Mouse (Mus musculus): ENCODE data around the gene Inpp5a. TPM values are rescaled to one million over a fixed set of nuclear protein-coding genes. Genes with fewer than 3 reads are reported as not detected.
A peak's percentile ranks its signal among the peaks of the same experiment; 100 is the strongest.

Gene Inpp5a
- total RNA-seq (2021), result 100 to 1,000 TPM; 292 to 306 TPM

GRCm38 (mm10) chr7:139388670-139389212, at the start of gene Inpp5a:
Gene Inpp5a (plus strand): TSS chr7:139389109.
- DNase-seq (ENCODE audit: low spot score), result peak; percentile 98

GRCm38 (mm10) chr7:139339184-139339583, 49.7 kb upstream of the Inpp5a start:
- intact Hi-C loops (cut with DNase I), result no loop called here
- DNase-seq (ENCODE audit: low spot score), result no peak

More at GRCm38 (mm10) chr7:139388670-139389212, at the start of gene Inpp5a:
- intact Hi-C loops (cut with DNase I), result loop anchor here (1.0 to 5.0 kb wide), 2 partner anchors 20 to 141 kb away; partner anchors contain the start of gene Pwwp2b

GRCm38 (mm10) chr7:139341020-139341660, 47.8 kb upstream of the Inpp5a start:
- intact Hi-C loops (cut with DNase I), result no loop called here
- DNase-seq (ENCODE audit: low spot score), result no peak

GRCm38 (mm10) chr7:139342809-139343208, 46.1 kb upstream of the Inpp5a start:
- DNase-seq (ENCODE audit: low spot score), result no peak
- intact Hi-C loops (cut with DNase I), result no loop called here

GRCm38 (mm10) chr7:139347051-139347450, 41.9 kb upstream of the Inpp5a start:
- intact Hi-C loops (cut with DNase I), result no loop called here
- DNase-seq (ENCODE audit: low spot score), result no peak

DNA sequence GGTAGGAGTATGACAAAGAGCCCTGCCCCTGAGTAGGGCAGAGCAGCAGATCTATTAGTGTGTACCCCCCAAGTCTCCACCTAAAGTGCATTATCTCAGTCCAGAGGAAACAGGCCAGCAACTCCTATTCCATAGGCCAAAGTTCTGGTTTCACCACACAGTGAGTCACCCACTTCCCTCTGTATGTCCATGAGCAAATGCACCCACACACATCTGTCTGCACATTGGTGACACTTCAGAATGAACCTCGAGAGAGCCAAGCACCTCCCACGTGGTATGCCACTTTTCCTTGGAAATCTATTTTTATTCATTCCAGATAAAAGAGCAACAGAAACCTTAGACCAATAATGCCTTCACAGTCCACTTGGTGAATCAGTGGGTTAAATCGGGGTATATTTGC, 38.3 kb upstream of the Inpp5a start:
- intact Hi-C loops (cut with DNase I), result no loop called here
- no peak for DNase-seq (ENCODE audit: low spot score)

- intact Hi-C loops (cut with DNase I), result no loop called here
- DNase-seq (ENCODE audit: low spot score), result no peak
Observed at GRCm38 (mm10) chr7:139354370-139355139, 34.4 kb upstream of the Inpp5a start.

DNA sequence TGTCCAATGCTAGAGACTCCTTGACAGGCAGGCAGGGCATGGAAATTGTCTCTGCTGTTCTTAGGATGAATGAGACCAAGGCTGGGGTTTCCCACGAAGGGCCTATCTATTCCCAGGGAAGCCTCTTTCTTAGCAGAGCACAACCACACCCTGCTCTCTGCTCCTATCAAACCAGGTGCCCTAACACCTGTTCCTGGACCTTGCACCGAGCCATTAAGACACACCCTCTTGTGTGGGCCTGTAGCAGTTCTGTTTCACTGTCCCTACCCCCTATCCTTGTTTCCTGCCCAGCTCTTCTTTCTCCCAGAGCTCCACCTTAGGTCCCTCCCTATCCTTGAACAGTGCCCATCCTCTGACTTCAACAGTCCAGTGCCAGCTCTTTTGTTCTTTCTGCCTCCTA, 31.9 kb upstream of the Inpp5a start:
- intact Hi-C loops (cut with DNase I), result no loop called here
- DNase-seq (ENCODE audit: low spot score), result no peak

DNA sequence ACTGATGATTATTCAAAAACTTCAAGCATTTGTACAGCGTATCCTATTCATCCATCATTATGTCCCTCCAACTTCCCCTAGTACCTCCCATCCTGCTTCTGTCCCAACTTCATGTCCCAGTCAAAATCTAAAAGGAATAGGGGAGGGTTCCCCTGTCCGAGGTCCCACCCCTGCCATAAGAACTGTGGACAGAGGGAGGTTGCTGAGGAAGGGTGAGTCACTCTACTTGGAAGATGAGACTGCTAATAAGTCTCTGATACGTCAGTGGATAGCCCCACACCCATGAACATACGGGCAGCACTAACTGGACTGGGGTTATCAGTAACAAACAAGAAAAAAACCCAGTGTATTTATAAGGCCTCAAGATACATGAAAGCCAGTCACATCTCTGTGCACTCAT, 29.0 kb upstream of the Inpp5a start:
- DNase-seq (ENCODE audit: low spot score), result no peak
- intact Hi-C loops (cut with DNase I), result loop anchor here (10.0 kb wide), 1 partner anchor 455 kb away; the partner anchor contains the start of gene Bnip3

- DNase-seq (ENCODE audit: low spot score), result no peak
- intact Hi-C loops (cut with DNase I), result loop anchor here (10.0 kb wide), 1 partner anchor 456 kb away; the partner anchor contains the start of gene Bnip3
Observed at GRCm38 (mm10) chr7:139360890-139361559, 27.9 kb upstream of the Inpp5a start.

- intact Hi-C loops (cut with DNase I), result loop anchor here (10.0 kb wide), 1 partner anchor 457 kb away; the partner anchor contains the start of gene Bnip3
- DNase-seq (ENCODE audit: low spot score), result no peak
Observed at GRCm38 (mm10) chr7:139361799-139362198, 27.1 kb upstream of the Inpp5a start.

- intact Hi-C loops (cut with DNase I), result loop anchor here (10.0 kb wide), 1 partner anchor 458 kb away; the partner anchor contains the start of gene Bnip3
- DNase-seq (ENCODE audit: low spot score), result no peak
Observed at GRCm38 (mm10) chr7:139362514-139362913, 26.4 kb upstream of the Inpp5a start.

- intact Hi-C loops (cut with DNase I), result loop anchor here (10.0 kb wide), 1 partner anchor 459 kb away; the partner anchor contains the start of gene Bnip3
- DNase-seq (ENCODE audit: low spot score), result peak; percentile 12
Observed at GRCm38 (mm10) chr7:139363281-139364004, 25.5 kb upstream of the Inpp5a start.

- intact Hi-C loops (cut with DNase I), result loop anchor here (10.0 kb wide), 1 partner anchor 459 kb away; the partner anchor contains the start of gene Bnip3
- DNase-seq (ENCODE audit: low spot score), result peak; percentile 80
Observed at GRCm38 (mm10) chr7:139364005-139364557, 24.8 kb upstream of the Inpp5a start.

DNA sequence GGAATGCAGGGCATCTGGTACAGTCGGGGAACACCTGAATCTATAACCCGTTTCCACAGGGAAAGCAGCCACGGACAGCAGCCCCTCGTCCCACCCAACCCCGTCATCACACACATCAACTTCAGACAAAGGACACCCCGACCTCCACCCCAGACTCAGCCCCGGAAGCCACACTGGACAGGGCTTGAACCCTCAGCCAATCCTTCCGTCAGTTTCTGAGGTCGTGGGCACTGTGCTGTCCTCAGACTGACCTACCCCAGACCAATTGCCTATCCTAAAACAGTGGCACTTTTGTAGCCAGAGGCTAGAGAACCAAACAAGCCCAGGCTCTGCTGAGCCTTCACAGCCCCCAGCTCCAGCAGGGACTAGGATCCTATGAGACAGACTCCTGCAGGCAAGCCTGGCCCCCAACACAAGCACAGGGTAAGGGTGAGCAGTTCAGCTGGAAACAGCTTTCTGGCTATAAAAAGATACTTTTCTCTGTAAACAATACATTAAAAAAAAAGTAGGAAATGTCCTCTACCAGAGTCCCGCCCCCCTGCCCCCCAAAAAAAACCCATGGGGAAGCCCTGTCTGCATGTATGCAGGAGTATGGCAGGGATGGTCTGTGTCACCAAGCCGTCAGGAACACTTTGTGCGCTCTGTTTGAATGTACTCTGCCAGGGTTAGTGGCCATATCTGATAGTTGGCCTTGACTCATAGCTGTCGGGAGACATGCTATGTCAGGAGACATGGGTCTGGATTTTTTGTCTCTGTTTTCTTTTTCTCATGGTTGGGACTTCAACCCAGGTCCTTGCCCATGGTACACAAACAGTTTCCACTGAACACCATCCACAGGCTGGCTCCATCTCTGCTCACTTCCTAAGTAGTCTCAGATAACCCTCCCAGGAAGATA, 23.7 kb upstream of the Inpp5a start:
- intact Hi-C loops (cut with DNase I), result loop anchor here (10.0 kb wide), 1 partner anchor 460 kb away; the partner anchor contains the start of gene Bnip3

DNA sequence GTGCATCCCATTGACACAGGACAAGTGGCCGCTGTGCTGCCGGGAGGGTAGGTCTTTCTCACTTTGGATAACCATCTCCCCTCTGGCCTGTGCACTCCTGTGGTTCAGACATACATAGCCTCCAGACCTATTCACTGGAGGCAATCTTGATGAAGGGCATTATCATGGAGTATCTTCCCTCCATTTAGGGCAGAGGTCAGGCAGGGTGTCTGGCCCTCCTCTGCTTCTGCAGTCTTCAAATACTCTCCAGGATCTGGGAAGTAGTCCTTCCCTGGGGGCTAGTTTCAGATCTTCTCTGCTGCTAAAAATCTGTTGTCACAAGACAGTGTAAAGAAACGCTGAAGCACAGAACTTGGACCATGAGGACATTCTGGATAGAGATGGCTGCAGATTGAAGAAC, 22.8 kb upstream of the Inpp5a start:
- intact Hi-C loops (cut with DNase I), result loop anchor here (2.0 to 10.0 kb wide), 2 partner anchors 57 to 461 kb away; partner anchors contain the start of gene Bnip3
- no peak for DNase-seq (ENCODE audit: low spot score)

More for the DNA sequence above, 23.7 kb upstream of the Inpp5a start:
- DNase-seq (ENCODE audit: low spot score), result peak; percentile 20

- intact Hi-C loops (cut with DNase I), result loop anchor here (2.0 to 10.0 kb wide), 2 partner anchors 58 to 462 kb away; partner anchors contain the start of gene Bnip3
Observed at GRCm38 (mm10) chr7:139366549-139366948, 22.4 kb upstream of the Inpp5a start.

GRCm38 (mm10) chr7:139368218-139368617, 20.7 kb upstream of the Inpp5a start:
- intact Hi-C loops (cut with DNase I), result loop anchor here (1.0 to 10.0 kb wide), 2 partner anchors 21 to 463 kb away; partner anchors contain the start of genes Bnip3 and Inpp5a
- peak; percentile 35 for DNase-seq (ENCODE audit: low spot score)

More at GRCm38 (mm10) chr7:139366549-139366948, 22.4 kb upstream of the Inpp5a start:
- peak; percentile 52 for DNase-seq (ENCODE audit: low spot score)
